Mouse (Mus musculus) ES-E14 (cell line): ENCODE data around the gene Tap1. TPM values are rescaled to one million over a fixed set of nuclear protein-coding genes. Genes with fewer than 3 reads are reported as not detected.
A peak's percentile ranks its signal among the peaks of the same experiment; 100 is the strongest.

Experiments used
- DNase-seq: peaks from one replicate; pipeline ENCODE4 v3.0.0-alpha.2; 2013; ENCODE audit warnings: low read depth, low spot score
- H3K27ac ChIP-seq: 2 replicates; pipeline ENCODE4 v1.5.1; 2012; ENCODE audit warnings: low read depth, mild to moderate bottlenecking, low read length, moderate library complexity, mixed read lengths; ENCODE audit not compliant: poor library complexity, insufficient read depth, severe bottlenecking
- H3K36me3 ChIP-seq: 2 replicates; pipeline ENCODE4 v1.6.1; 2012; ENCODE audit warnings: mild to moderate bottlenecking, low read length, moderate library complexity, mixed read lengths; ENCODE audit not compliant: control insufficient read depth, poor library complexity, insufficient read depth, severe bottlenecking
- H3K4me1 ChIP-seq, 2 experiments: fragments of 150-350 bp in 1 of 2; sonication (generic) in 1 of 2; 2 replicates each; pipeline ENCODE4 v1.6.1; 2012; ENCODE audit warnings: low read length in 2 of 2, mild to moderate bottlenecking in 1 of 2, mixed read lengths in 1 of 2; ENCODE audit not compliant: control insufficient read depth in 2 of 2, insufficient read depth in 2 of 2, poor library complexity in 1 of 2
- H3K4me3 ChIP-seq, 2 experiments: fragments of 150-350 bp in 1 of 2; sonication (generic) in 1 of 2; 2 replicates each; pipeline ENCODE4 v1.5.1; 2012; ENCODE audit warnings: low read length in 2 of 2, low read depth in 1 of 2, mild to moderate bottlenecking in 1 of 2, mixed read lengths in 1 of 2; ENCODE audit not compliant: insufficient read depth in 1 of 2, poor library complexity in 1 of 2, severe bottlenecking in 1 of 2
- H3K9ac ChIP-seq: 2 replicates; pipeline ENCODE4 v1.6.1; 2012; ENCODE audit warnings: low read depth, mild to moderate bottlenecking, low read length, mixed read lengths; ENCODE audit not compliant: poor library complexity, insufficient read depth, severe bottlenecking
- H3K9me3 ChIP-seq: fragments of 150-350 bp; sonication (generic); 2 replicates; pipeline ENCODE4 v1.6.1; 2012; ENCODE audit warnings: low read depth, mild to moderate bottlenecking, low read length; ENCODE audit not compliant: control insufficient read depth, insufficient read depth
- CHD2 ChIP-seq: IDR thresholded peaks from 2 replicates; pipeline ENCODE4 v1.6.1; 2014; ENCODE audit warnings: mild to moderate bottlenecking, low read depth, low read length, inconsistent platforms
- HCFC1 ChIP-seq: IDR thresholded peaks from 2 replicates; pipeline ENCODE4 v1.6.1; 2012; ENCODE audit warnings: low read length, inconsistent platforms, borderline replicate concordance; ENCODE audit not compliant: insufficient read depth
- MAFK ChIP-seq: IDR thresholded peaks from 2 replicates; pipeline ENCODE4 v1.6.1; 2014; ENCODE audit warnings: mild to moderate bottlenecking, low read depth, low read length, inconsistent platforms; ENCODE audit not compliant: insufficient read depth
- ZC3H11A ChIP-seq: IDR thresholded peaks from 2 replicates; pipeline ENCODE4 v1.6.1; 2012; ENCODE audit warnings: low read depth, mild to moderate bottlenecking, inconsistent platforms, low read length, borderline replicate concordance
- ZNF384 ChIP-seq: IDR thresholded peaks from 2 replicates; pipeline ENCODE4 v1.6.1; 2012; ENCODE audit warnings: low read depth, low read length, inconsistent platforms
- in situ Hi-C, 2 experiments: fragments of 600-800 bp; cut with MboI; formaldehyde crosslinking; loops; one replicate each; pipeline ENCODE4 v1.15.1; 2025; ENCODE audit warnings: low sequenced_read_pairs in 2 of 2, inconsistent platforms in 1 of 2; ENCODE audit not compliant: unreplicated experiment in 2 of 2
- total RNA-seq: library from RNA; depleted of rRNA; stranded (reverse); fragments of 300-350 nt; gene quantifications from 2 replicates; pipeline ENCODE4 v1.2.3, GENCODE M21; 2012

Gene Tap1
- total RNA-seq, 1 experiment = 13.9 TPM

DNA sequence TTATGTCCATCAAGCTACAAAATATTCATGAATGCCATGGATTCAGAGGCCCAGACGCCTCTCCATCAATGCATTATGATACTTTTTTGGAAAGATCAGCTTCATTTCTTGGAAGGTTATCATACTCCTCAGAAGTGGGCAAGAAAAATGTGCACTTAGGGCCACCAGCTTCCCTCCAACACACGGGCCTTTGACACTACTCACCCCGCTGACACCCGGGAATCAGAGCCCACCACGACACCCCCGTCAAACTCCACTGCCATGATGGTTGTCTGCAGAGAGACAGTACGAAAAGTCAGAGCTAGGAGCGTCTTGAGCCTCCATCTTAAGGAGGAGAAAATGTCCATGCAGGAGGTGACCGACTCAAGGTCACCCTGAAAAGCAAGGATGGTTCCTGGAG lies 1.8 kb upstream of the Tap1 start:
- no peak for TF ChIP-seq HCFC1
- TF ChIP-seq CHD2 = no peak
- TF ChIP-seq MAFK = no peak
- TF ChIP-seq ZC3H11A = no peak
- no peak for TF ChIP-seq ZNF384
- DNase-seq = no peak
- no peak overlapping the region for H3K4me3 ChIP-seq
- no peaks in the 10 kb centered on the region for H3K9me3 ChIP-seq
- H3K36me3 ChIP-seq = no peaks in the 10 kb centered on the region
- in situ Hi-C loops = no loop called here
- H3K9ac ChIP-seq = no peak overlapping the region
- peaks cover 0 to 3% of the 10 kb centered on the region in 2 experiments; a peak in 1 of 4 replicates for H3K4me1 ChIP-seq
- no peak overlapping the region for H3K27ac ChIP-seq

DNA sequence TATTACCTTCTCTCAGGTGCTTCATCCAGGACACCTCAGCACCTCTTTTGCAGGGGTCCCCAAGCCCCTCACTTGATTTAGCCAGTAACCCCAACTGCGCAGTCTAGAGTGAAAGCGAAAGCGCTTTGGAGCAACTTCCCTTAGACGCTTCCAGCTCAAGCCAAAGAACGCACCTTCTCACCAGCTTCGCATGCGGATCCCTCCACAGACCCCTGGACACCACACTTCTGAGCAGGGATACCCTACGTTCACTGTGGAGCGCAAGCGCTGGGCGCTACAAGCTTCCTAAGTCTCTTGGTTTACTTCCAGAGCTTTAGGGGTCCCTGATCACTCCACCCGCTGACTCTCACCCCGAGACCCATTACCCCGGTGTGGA lies 480 bp upstream of the Tap1 start:
- Histone ChIP-seq H3K4me3 (peak overlapping the region; percentile 45 to 88), H3K9ac (peak overlapping the region; percentile 54; the same call in 1 of the 2 replicates), H3K36me3 (no peaks in the 10 kb centered on the region), H3K27ac (no peak overlapping the region), H3K9me3 (no peaks in the 10 kb centered on the region), H3K4me1 (peaks cover 0 to 3% of the 10 kb centered on the region in 2 experiments; a peak in 1 of 4 replicates)
- in situ Hi-C loops = no loop called here
- TF ChIP-seq CHD2 = no peak
- no peak for TF ChIP-seq ZNF384
- TF ChIP-seq ZC3H11A = no peak
- TF ChIP-seq MAFK = no peak
- no peak for TF ChIP-seq HCFC1
- no peak for DNase-seq

DNA sequence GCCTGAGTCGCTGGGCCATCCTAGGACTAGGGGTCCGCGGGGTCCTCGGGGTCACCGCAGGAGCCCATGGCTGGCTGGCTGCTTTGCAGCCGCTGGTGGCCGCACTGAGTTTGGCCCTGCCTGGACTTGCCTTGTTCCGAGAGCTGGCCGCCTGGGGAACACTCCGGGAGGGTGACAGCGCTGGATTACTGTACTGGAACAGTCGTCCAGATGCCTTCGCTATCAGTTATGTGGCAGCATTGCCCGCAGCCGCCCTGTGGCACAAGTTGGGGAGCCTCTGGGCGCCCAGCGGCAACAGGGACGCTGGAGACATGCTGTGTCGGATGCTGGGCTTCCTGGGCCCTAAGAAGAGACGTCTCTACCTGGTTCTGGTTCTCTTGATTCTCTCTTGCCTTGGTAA lies 657 bp downstream of the Tap1 start:
- TF ChIP-seq CHD2 (no peak), ZC3H11A (no peak), ZNF384 (no peak), MAFK (no peak), HCFC1 (no peak)
- Histone ChIP-seq H3K27ac (no peak overlapping the region), H3K36me3 (no peaks in the 10 kb centered on the region), H3K4me3 (peak overlapping the region; percentile 66 to 88), H3K9ac (peak overlapping the region; percentile 37), H3K9me3 (no peaks in the 10 kb centered on the region), H3K4me1 (peaks cover 0 to 5% of the 10 kb centered on the region in 2 experiments; a peak in 1 of 4 replicates)
- in situ Hi-C loops = no loop called here
- DNase-seq = no peak

DNA sequence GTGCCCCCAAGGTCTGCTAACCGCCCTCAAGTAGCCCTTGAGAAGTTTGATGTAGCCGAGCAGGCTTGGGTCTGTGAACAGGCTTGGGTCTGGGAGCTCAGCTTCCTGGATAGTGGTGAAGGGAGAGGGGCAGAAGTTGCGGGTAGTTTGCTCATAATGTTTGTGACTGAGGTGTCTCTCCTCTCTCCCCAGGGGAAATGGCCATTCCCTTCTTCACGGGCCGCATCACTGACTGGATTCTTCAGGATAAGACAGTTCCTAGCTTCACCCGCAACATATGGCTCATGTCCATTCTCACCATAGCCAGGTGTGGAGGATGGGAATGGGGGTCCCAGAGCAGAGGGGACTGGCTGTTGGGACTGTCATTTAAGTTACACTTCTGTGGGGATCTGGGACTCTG lies 1.6 kb downstream of the Tap1 start:
- TF ChIP-seq MAFK = no peak
- no peak for TF ChIP-seq CHD2
- TF ChIP-seq ZNF384 = no peak
- TF ChIP-seq HCFC1 = no peak
- Histone ChIP-seq H3K9me3 (no peaks in the 10 kb centered on the region), H3K4me1 (peaks cover 0 to 8% of the 10 kb centered on the region in 2 experiments; a peak in 1 of 4 replicates), H3K27ac (no peak overlapping the region), H3K9ac (no peak overlapping the region), H3K36me3 (no peaks in the 10 kb centered on the region), H3K4me3 (no peak overlapping the region)
- no peak for DNase-seq
- in situ Hi-C loops = no loop called here

DNA sequence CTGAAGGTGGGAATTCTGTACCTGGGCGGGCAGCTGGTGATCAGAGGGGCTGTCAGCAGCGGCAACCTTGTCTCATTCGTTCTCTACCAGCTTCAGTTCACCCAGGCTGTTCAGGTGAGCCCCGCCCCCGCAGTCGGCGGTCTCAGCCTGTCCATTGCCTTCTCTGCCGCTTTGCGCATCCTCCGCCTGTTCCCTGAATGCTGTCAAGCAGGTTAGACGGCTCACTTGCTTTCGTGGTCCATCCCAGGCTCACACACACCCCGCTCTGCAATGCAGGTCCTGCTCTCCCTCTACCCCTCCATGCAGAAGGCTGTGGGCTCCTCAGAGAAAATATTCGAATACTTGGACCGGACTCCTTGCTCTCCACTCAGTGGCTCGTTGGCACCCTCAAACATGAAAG lies 5.5 kb downstream of the Tap1 start:
- no peak overlapping the region; a peak in 1 of 4 replicates for H3K4me3 ChIP-seq
- no peaks in the 10 kb centered on the region for H3K9me3 ChIP-seq
- no peak overlapping the region for H3K27ac ChIP-seq
- in situ Hi-C loops = no loop called here
- H3K4me1 ChIP-seq = peaks cover 0 to 5% of the 10 kb centered on the region in 2 experiments; a peak in 1 of 4 replicates
- H3K9ac ChIP-seq = no peak overlapping the region
- TF ChIP-seq MAFK = no peak
- no peak for TF ChIP-seq ZNF384
- no peak for TF ChIP-seq CHD2
- TF ChIP-seq ZC3H11A = no peak
- no peak for TF ChIP-seq HCFC1
- H3K36me3 ChIP-seq = no peaks in the 10 kb centered on the region
- no peak for DNase-seq
